Mouse (Mus musculus): ENCODE measurements around the gene Pdcd4. TPM values are rescaled to one million over a fixed set of nuclear protein-coding genes. Genes with fewer than 3 reads are reported as not detected.
"Not testable (repeated sequence)": the region's sequence is repeated elsewhere in the genome, so short reads cannot be mapped to it uniquely, and the experiment has no call there.

Gene Pdcd4
- polyA plus RNA-seq, 1 experiment = 9.4 TPM

DNA sequence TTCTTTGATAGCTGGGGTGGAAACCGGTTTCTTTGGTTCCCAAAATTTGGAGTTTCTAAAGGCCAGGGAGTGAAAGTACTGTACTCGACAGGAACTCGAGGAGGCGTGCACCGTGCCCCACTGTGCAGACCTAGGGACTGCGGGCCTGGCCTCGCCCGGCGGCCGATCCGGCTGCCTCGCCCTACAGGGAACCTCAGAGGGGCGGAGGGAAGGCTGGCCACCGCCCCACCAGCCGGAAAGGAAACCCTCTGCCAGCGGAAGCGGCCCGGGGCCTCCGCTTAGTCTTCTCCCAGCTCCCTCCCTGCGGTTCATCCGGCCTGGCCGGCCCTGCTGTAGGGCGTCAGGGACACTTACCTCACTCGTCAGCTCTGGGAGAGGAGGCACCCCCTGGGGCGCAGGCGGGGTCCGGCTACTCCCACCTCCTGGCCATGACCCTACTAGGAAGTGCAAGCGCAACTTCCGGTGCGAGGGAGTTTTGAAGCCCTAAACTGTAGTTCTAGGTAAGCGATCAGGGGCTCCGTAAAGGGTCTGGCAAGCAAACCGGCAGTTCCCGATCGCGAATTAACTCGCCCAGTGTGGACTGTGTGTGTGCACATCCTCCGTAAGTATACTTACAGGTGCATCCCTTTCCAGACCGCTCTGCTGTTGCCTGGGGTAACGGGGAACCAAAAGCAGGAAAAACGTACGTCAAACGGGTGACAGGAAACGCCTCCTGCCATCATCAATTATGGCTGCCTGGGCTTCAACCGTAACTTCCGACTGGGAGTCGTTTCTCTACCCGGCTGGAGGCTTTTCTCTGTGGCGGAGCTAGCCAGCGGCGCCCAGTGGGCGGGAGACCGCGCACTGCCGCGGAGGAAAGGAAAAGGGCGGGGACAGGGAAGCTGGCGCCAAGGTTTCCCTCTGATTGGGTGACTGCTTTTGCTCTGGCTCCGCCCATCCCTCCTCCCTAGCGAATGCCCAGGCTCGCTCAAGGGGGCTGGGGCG lies 52.1 kb downstream of the Pdcd4 start, which contains the start of the genes Shoc2 and Bbip1:
TSS of gene Shoc2 (plus strand) at position 505 of the 984 bp plus-strand sequence.
TSS of gene Bbip1 (minus strand) at position 826 of the 984 bp plus-strand sequence.
- peak; percentile 98 to 99 for DNase-seq (ENCODE audit: low read depth in 1 of 2, low spot score in 2 of 2)
- Histone ChIP-seq H3K27me3 (ENCODE audit: control insufficient read depth, insufficient read depth, low read length) (no peaks in the 10 kb centered on the region), H3K4me3 (ENCODE audit: extremely low read depth, insufficient read depth, insufficient read length) (peak within 1 kb of the TSS; percentile 77), H3K36me3 (ENCODE audit: control insufficient read depth, insufficient read depth, low read length) (no peaks in the 10 kb centered on the region), H3K4me1 (ENCODE audit: control insufficient read depth, insufficient read depth, insufficient read length) (peaks cover 3% of the 10 kb centered on the region; the same call in 1 of the 2 replicates), H3K27ac (ENCODE audit: insufficient read depth, low read length) (peak within 1 kb of the TSS; percentile 100)
- no peak for TF ChIP-seq CTCF (IDR thresholded peaks at IDR 0.05; ENCODE audit: extremely low read depth, insufficient read depth, insufficient read length, insufficient replicate concordance)
- TF ChIP-seq POLR2A (IDR thresholded peaks at IDR 0.05; ENCODE audit: low read depth, low read length) = peak; percentile 56
- WGBS = under 1% methylated on average over 62 of the region's 62 CpGs

DNA sequence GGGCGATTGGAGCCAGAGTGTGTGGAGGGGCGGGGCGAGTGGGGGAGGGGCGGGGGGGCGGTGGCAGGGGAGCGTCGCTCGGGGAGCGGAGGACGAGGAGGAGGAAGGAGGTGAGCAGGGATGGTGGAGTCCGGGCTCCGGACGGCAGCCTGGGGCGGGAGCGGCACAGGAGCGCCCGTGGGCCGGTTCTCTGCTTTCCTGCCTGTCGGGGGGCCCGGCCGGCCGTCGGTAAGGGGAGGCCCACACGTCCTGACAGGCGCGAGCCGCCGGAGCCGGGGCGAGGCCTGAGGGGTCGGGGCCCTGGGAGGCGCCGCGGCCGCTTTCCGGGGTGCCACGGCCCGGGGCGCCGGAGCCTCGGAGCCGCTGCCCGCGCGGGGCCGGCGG lies 52.7 kb downstream of the Pdcd4 start:
- no peak for DNase-seq (ENCODE audit: low read depth in 1 of 2, low spot score in 2 of 2)
- H3K4me3 ChIP-seq (ENCODE audit: extremely low read depth, insufficient read depth, insufficient read length) = peak overlapping the region; percentile 77
- WGBS = under 1% methylated on average over 41 of the region's 47 CpGs
- TF ChIP-seq POLR2A (IDR thresholded peaks at IDR 0.05; ENCODE audit: low read depth, low read length) (peak; percentile 47; the same call in 1 of the 2 replicates), CTCF (IDR thresholded peaks at IDR 0.05; ENCODE audit: extremely low read depth, insufficient read depth, insufficient read length, insufficient replicate concordance) (no peak)
- H3K36me3 ChIP-seq (ENCODE audit: control insufficient read depth, insufficient read depth, low read length) = no peaks in the 10 kb centered on the region
- peak overlapping the region; percentile 83 for H3K27ac ChIP-seq (ENCODE audit: insufficient read depth, low read length)
- peaks cover 3% of the 10 kb centered on the region; the same call in 1 of the 2 replicates for H3K4me1 ChIP-seq (ENCODE audit: control insufficient read depth, insufficient read depth, insufficient read length)
- no peaks in the 10 kb centered on the region for H3K27me3 ChIP-seq (ENCODE audit: control insufficient read depth, insufficient read depth, low read length)

DNA sequence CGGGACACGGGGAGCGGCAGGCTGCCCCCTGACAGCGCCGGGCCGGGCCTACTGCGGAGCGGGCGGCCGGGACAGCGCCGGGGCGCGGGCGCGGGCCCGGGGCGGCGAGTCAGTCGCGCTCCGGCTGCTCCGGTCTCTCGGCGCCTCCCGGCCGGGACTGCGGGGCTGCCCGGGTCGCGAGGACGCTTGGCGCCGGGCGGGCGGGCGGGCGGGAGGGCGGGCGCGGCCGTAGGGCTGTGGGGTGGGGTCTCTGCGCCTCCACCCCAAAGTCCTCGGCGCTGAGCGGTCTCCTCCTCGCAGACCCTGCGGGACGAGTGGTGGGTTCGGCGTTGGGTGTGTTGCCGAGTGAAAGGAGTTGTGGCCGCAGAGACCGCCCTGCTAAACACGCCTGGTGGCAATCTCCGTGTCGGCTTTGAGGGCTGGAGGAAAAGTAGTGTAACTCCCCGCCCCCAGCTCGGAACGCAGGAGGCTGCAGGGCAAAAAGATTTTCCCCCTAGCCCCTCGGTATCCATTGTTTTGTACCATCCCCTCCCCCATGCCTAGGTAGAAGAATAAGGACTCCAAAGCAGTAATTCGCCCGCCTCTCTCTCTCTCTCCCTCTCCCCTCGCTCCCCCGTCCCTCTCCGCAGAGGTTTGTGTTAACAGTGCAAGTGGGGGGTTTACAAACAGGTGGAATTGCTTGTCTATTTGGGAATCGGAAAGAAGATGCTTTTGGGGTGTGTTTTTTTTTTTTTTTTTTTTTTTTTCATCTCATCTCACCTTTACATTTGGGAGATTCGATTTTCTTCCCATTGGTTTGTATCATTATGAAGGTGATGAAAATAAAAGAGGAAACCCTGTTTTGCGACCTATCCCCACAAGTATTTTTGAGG lies 53.4 kb downstream of the Pdcd4 start:
- H3K27ac ChIP-seq (ENCODE audit: insufficient read depth, low read length) = peak overlapping the region; percentile 83
- peaks cover 3% of the 10 kb centered on the region; the same call in 1 of the 2 replicates for H3K4me1 ChIP-seq (ENCODE audit: control insufficient read depth, insufficient read depth, insufficient read length)
- H3K27me3 ChIP-seq (ENCODE audit: control insufficient read depth, insufficient read depth, low read length) = no peaks in the 10 kb centered on the region
- WGBS = 1% methylated on average over 43 of the region's 69 CpGs
- H3K4me3 ChIP-seq (ENCODE audit: extremely low read depth, insufficient read depth, insufficient read length) = peak overlapping the region; percentile 77
- TF ChIP-seq POLR2A (IDR thresholded peaks at IDR 0.05; ENCODE audit: low read depth, low read length) = no peak
- TF ChIP-seq CTCF (IDR thresholded peaks at IDR 0.05; ENCODE audit: extremely low read depth, insufficient read depth, insufficient read length, insufficient replicate concordance) = no peak
- no peaks in the 10 kb centered on the region for H3K36me3 ChIP-seq (ENCODE audit: control insufficient read depth, insufficient read depth, low read length)
- DNase-seq (ENCODE audit: low read depth in 1 of 2, low spot score in 2 of 2) = peak in 1 of 2 experiments; percentile 32

DNA sequence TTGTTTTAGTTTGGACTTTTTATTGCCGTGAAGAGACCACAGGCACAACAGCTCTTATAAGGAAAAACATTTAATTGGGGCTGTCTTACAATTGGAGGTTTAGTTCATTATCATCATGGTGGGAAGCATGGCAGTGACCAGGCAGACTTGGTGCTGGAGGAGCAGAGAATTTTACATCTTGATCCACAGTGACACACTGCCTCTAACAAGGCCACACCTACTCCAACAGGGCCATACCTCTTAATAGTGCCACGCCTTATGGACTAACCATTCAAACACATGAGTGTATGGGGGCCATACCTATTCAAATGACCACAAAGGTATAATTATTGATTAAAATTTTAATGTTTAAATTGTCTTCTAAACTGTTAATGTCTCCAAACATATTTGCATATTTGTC lies 65.5 kb downstream of the Pdcd4 start:
- H3K4me3 ChIP-seq (ENCODE audit: extremely low read depth, insufficient read depth, insufficient read length) = no peak overlapping the region
- no peak overlapping the region for H3K27ac ChIP-seq (ENCODE audit: insufficient read depth, low read length)
- H3K27me3 ChIP-seq (ENCODE audit: control insufficient read depth, insufficient read depth, low read length) = no peaks in the 10 kb centered on the region
- 93% methylated on average over 2 of the region's 2 CpGs for WGBS
- H3K4me1 ChIP-seq (ENCODE audit: control insufficient read depth, insufficient read depth, insufficient read length) = no peaks in the 10 kb centered on the region
- no peaks in the 10 kb centered on the region for H3K36me3 ChIP-seq (ENCODE audit: control insufficient read depth, insufficient read depth, low read length)
- DNase-seq (ENCODE audit: low read depth in 1 of 2, low spot score in 2 of 2) = no peak
- TF ChIP-seq POLR2A (IDR thresholded peaks at IDR 0.05; ENCODE audit: low read depth, low read length) (no peak), CTCF (IDR thresholded peaks at IDR 0.05; ENCODE audit: extremely low read depth, insufficient read depth, insufficient read length, insufficient replicate concordance) (no peak)

DNA sequence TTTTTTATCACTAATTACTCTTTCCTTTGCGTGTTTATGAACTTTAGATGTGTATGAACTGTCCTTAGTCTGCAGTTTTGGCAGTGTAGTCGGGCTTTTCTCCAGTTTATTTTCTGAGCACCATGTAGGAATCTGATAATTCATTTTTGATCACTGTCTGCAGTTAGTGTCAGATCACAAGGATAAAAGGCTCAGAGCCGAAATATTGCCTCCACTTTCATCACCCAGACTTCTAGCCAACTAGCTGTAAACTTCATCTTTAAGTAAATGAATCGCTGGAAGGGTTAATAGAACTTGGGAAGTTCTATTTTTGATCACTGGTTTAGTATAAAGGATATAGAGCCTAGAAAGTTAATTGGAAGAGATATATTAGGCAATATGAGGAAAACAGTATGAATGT lies 70.5 kb downstream of the Pdcd4 start:
- Histone ChIP-seq H3K4me3 (ENCODE audit: extremely low read depth, insufficient read depth, insufficient read length) (no peak overlapping the region), H3K27ac (ENCODE audit: insufficient read depth, low read length) (no peak overlapping the region), H3K4me1 (ENCODE audit: control insufficient read depth, insufficient read depth, insufficient read length) (no peaks in the 10 kb centered on the region), H3K27me3 (ENCODE audit: control insufficient read depth, insufficient read depth, low read length) (no peaks in the 10 kb centered on the region), H3K36me3 (ENCODE audit: control insufficient read depth, insufficient read depth, low read length) (no peaks in the 10 kb centered on the region)
- TF ChIP-seq POLR2A (IDR thresholded peaks at IDR 0.05; ENCODE audit: low read depth, low read length) (no peak), CTCF (IDR thresholded peaks at IDR 0.05; ENCODE audit: extremely low read depth, insufficient read depth, insufficient read length, insufficient replicate concordance) (no peak)
- 87% methylated on average over 4 of the region's 4 CpGs for WGBS
- DNase-seq (ENCODE audit: low read depth in 1 of 2, low spot score in 2 of 2) = no peak

DNA sequence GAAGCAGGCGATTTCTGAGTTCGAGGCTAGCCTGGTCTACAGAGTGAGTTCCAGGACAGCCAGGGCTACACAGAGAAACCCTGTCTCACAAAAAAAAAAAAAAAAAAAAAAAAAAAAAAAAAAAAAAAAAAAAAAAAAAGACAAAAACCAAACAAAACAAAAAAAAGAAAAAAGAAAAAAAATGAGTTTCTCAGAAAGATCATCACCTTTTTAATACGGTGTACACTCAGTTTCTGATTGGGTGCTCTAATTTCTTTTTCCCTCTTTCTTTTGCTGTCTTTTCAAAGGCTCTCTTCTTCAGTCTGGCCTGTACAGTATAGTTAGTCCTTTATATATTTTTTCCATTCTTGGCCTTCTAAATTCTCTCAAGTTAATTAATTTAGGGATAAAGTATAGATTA lies 72.3 kb downstream of the Pdcd4 start:
- not testable (repeated sequence) for H3K36me3 ChIP-seq (ENCODE audit: control insufficient read depth, insufficient read depth, low read length); H3K4me3 ChIP-seq (ENCODE audit: extremely low read depth, insufficient read depth, insufficient read length); H3K4me1 ChIP-seq (ENCODE audit: control insufficient read depth, insufficient read depth, insufficient read length); H3K27ac ChIP-seq (ENCODE audit: insufficient read depth, low read length); H3K27me3 ChIP-seq (ENCODE audit: control insufficient read depth, insufficient read depth, low read length); DNase-seq (ENCODE audit: low read depth in 1 of 2, low spot score in 2 of 2)
- 97% methylated on average over 3 of the region's 3 CpGs for WGBS
